Mouse (Mus musculus): Measurements from ENCODE around the gene Camkk2. TPM values are rescaled to one million over a fixed set of nuclear protein-coding genes. Genes with fewer than 3 reads are reported as not detected.

Camkk2 gene
- polyA plus RNA-seq, 1 experiment from 2014 or later, result 34.5 TPM

- ATAC-seq (ENCODE audit: low FRiP score), result no peak
- peaks cover 7% of the 10 kb centered on the region; the same call in 1 of the 2 replicates for H3K27me3 ChIP-seq
- H3K27ac ChIP-seq, result no peak overlapping the region
- no peaks in the 10 kb centered on the region for H3K9me3 ChIP-seq
- H3K4me3 ChIP-seq (replicated peaks), result no peak overlapping the region
- H3K4me2 ChIP-seq, result no peak overlapping the region
- peaks cover 6% of the 10 kb centered on the region for H3K4me1 ChIP-seq
- 78% methylated on average over 3 of the region's 3 CpGs for WGBS
- no peak overlapping the region for H3K9ac ChIP-seq
- H3K36me3 ChIP-seq (replicated peaks), result no peaks in the 10 kb centered on the region
Observed at GRCm38 (mm10) chr5:122705174-122705573, 74.0 kb downstream of the Camkk2 start.

- Histone ChIP-seq H3K27ac (no peak overlapping the region), H3K27me3 (peaks cover 7% of the 10 kb centered on the region; the same call in 1 of the 2 replicates), H3K4me1 (peaks cover 6% of the 10 kb centered on the region), H3K36me3 (replicated peaks) (no peaks in the 10 kb centered on the region), H3K4me3 (replicated peaks) (no peak overlapping the region), H3K4me2 (no peak overlapping the region), H3K9ac (no peak overlapping the region), H3K9me3 (no peaks in the 10 kb centered on the region)
- 92% methylated on average over 4 of the region's 4 CpGs for WGBS
- ATAC-seq (ENCODE audit: low FRiP score), result no peak
Observed at GRCm38 (mm10) chr5:122704571-122704970, 74.6 kb downstream of the Camkk2 start.

- no peak overlapping the region for H3K4me2 ChIP-seq
- no peaks in the 10 kb centered on the region for H3K36me3 ChIP-seq (replicated peaks)
- 88% methylated on average over 2 of the region's 2 CpGs for WGBS
- ATAC-seq (ENCODE audit: low FRiP score), result no peak
- peaks cover 7% of the 10 kb centered on the region; the same call in 1 of the 2 replicates for H3K27me3 ChIP-seq
- no peak overlapping the region for H3K4me3 ChIP-seq (replicated peaks)
- no peak overlapping the region for H3K9ac ChIP-seq
- H3K4me1 ChIP-seq, result peaks cover 6% of the 10 kb centered on the region
- no peaks in the 10 kb centered on the region for H3K9me3 ChIP-seq
- no peak overlapping the region for H3K27ac ChIP-seq
Observed at GRCm38 (mm10) chr5:122703574-122703973, 75.6 kb downstream of the Camkk2 start.

GRCm38 (mm10) chr5:122702156-122702555, 77.1 kb downstream of the Camkk2 start:
- no peak overlapping the region for H3K4me2 ChIP-seq
- H3K9me3 ChIP-seq, result no peaks in the 10 kb centered on the region
- no peak overlapping the region for H3K9ac ChIP-seq
- H3K27ac ChIP-seq, result no peak overlapping the region
- peaks cover 7% of the 10 kb centered on the region; the same call in 1 of the 2 replicates for H3K27me3 ChIP-seq
- 79% methylated on average over 6 of the region's 6 CpGs for WGBS
- H3K4me1 ChIP-seq, result peaks cover 5% of the 10 kb centered on the region
- H3K36me3 ChIP-seq (replicated peaks), result no peaks in the 10 kb centered on the region
- no peak overlapping the region for H3K4me3 ChIP-seq (replicated peaks)
- no peak for ATAC-seq (ENCODE audit: low FRiP score)

- 81% methylated on average over 5 of the region's 5 CpGs for WGBS
- Histone ChIP-seq H3K4me2 (no peak overlapping the region), H3K4me3 (replicated peaks) (no peak overlapping the region), H3K9me3 (no peaks in the 10 kb centered on the region), H3K36me3 (replicated peaks) (no peaks in the 10 kb centered on the region), H3K4me1 (no peaks in the 10 kb centered on the region), H3K9ac (no peak overlapping the region), H3K27ac (no peak overlapping the region), H3K27me3 (0 out of 2 replicates have a peak, but pooled peaks cover 3% of the 10 kb centered on the region)
- ATAC-seq (ENCODE audit: low FRiP score), result no peak
Observed at GRCm38 (mm10) chr5:122700837-122701212, 78.4 kb downstream of the Camkk2 start.

- no peak overlapping the region for H3K4me3 ChIP-seq (replicated peaks)
- WGBS, result 87% methylated on average over 12 of the region's 12 CpGs
- no peak for ATAC-seq (ENCODE audit: low FRiP score)
- no peaks in the 10 kb centered on the region for H3K9me3 ChIP-seq
- H3K4me2 ChIP-seq, result no peak overlapping the region
- 0 out of 2 replicates have a peak, but pooled peaks cover 3% of the 10 kb centered on the region for H3K27me3 ChIP-seq
- H3K9ac ChIP-seq, result no peak overlapping the region
- no peaks in the 10 kb centered on the region for H3K36me3 ChIP-seq (replicated peaks)
- no peaks in the 10 kb centered on the region for H3K4me1 ChIP-seq
- no peak overlapping the region for H3K27ac ChIP-seq
Observed at GRCm38 (mm10) chr5:122700109-122700836, 78.9 kb downstream of the Camkk2 start.

GRCm38 (mm10) chr5:122698701-122699060, 80.5 kb downstream of the Camkk2 start:
- Histone ChIP-seq H3K27ac (no peak overlapping the region), H3K9ac (no peak overlapping the region), H3K9me3 (no peaks in the 10 kb centered on the region), H3K4me1 (peaks cover 5% of the 10 kb centered on the region), H3K4me3 (replicated peaks) (no peak overlapping the region), H3K4me2 (no peak overlapping the region), H3K27me3 (0 out of 2 replicates have a peak, but pooled peaks cover 3% of the 10 kb centered on the region), H3K36me3 (replicated peaks) (no peaks in the 10 kb centered on the region)
- 88% methylated on average over 9 of the region's 9 CpGs for WGBS
- no peak for ATAC-seq (ENCODE audit: low FRiP score)

GRCm38 (mm10) chr5:122698041-122698700, 81.0 kb downstream of the Camkk2 start:
- no peak overlapping the region for H3K9ac ChIP-seq
- H3K9me3 ChIP-seq, result no peaks in the 10 kb centered on the region
- peaks cover 10% of the 10 kb centered on the region for H3K4me1 ChIP-seq
- H3K36me3 ChIP-seq (replicated peaks), result no peaks in the 10 kb centered on the region
- H3K27me3 ChIP-seq, result 0 out of 2 replicates have a peak, but pooled peaks cover 3% of the 10 kb centered on the region
- H3K27ac ChIP-seq, result no peak overlapping the region
- ATAC-seq (ENCODE audit: low FRiP score), result no peak
- 92% methylated on average over 10 of the region's 10 CpGs for WGBS
- H3K4me2 ChIP-seq, result no peak overlapping the region
- no peak overlapping the region for H3K4me3 ChIP-seq (replicated peaks)

- 77% methylated on average over 8 of the region's 8 CpGs for WGBS
- Histone ChIP-seq H3K4me3 (replicated peaks) (no peak overlapping the region), H3K9ac (no peak overlapping the region), H3K27me3 (no peaks in the 10 kb centered on the region), H3K9me3 (no peaks in the 10 kb centered on the region), H3K36me3 (replicated peaks) (no peaks in the 10 kb centered on the region), H3K27ac (no peak overlapping the region), H3K4me1 (peaks cover 15% of the 10 kb centered on the region), H3K4me2 (no peak overlapping the region)
- ATAC-seq (ENCODE audit: low FRiP score), result no peak
Observed at GRCm38 (mm10) chr5:122695516-122695915, 83.7 kb downstream of the Camkk2 start.

- Histone ChIP-seq H3K9ac (no peak overlapping the region), H3K27ac (peak overlapping the region; percentile 66), H3K9me3 (no peaks in the 10 kb centered on the region), H3K4me2 (no peak overlapping the region), H3K4me1 (peaks cover 15% of the 10 kb centered on the region), H3K27me3 (no peaks in the 10 kb centered on the region), H3K36me3 (replicated peaks) (no peaks in the 10 kb centered on the region), H3K4me3 (replicated peaks) (no peak overlapping the region)
- no peak; the same call in 1 of the 2 replicates for ATAC-seq (ENCODE audit: low FRiP score)
- 26% methylated on average over 13 of the region's 13 CpGs for WGBS
Observed at GRCm38 (mm10) chr5:122693431-122694207, 85.6 kb downstream of the Camkk2 start.

- WGBS, result 54% methylated on average over 6 of the region's 6 CpGs
- no peak overlapping the region for H3K4me2 ChIP-seq
- no peaks in the 10 kb centered on the region for H3K9me3 ChIP-seq
Observed at GRCm38 (mm10) chr5:122690486-122690885, 88.7 kb downstream of the Camkk2 start.

GRCm38 (mm10) chr5:122689153-122689552, 90.1 kb downstream of the Camkk2 start:
- Histone ChIP-seq H3K4me2 (no peak overlapping the region), H3K9me3 (no peaks in the 10 kb centered on the region), H3K27ac (no peak overlapping the region), H3K4me1 (peaks cover 15% of the 10 kb centered on the region), H3K9ac (no peak overlapping the region), H3K36me3 (replicated peaks) (no peaks in the 10 kb centered on the region), H3K4me3 (replicated peaks) (no peak overlapping the region), H3K27me3 (no peaks in the 10 kb centered on the region)
- ATAC-seq (ENCODE audit: low FRiP score), result no peak
- WGBS, result 92% methylated on average over 7 of the region's 7 CpGs

More at GRCm38 (mm10) chr5:122690486-122690885, 88.7 kb downstream of the Camkk2 start:
- Histone ChIP-seq H3K4me1 (peaks cover 15% of the 10 kb centered on the region), H3K36me3 (replicated peaks) (no peaks in the 10 kb centered on the region), H3K27me3 (no peaks in the 10 kb centered on the region), H3K9ac (no peak overlapping the region), H3K4me3 (replicated peaks) (no peak overlapping the region), H3K27ac (no peak overlapping the region)
- ATAC-seq (ENCODE audit: low FRiP score), result no peak

All from forebrain, embryonic 12.5 days (tissue).